In the genomic region with DNA sequence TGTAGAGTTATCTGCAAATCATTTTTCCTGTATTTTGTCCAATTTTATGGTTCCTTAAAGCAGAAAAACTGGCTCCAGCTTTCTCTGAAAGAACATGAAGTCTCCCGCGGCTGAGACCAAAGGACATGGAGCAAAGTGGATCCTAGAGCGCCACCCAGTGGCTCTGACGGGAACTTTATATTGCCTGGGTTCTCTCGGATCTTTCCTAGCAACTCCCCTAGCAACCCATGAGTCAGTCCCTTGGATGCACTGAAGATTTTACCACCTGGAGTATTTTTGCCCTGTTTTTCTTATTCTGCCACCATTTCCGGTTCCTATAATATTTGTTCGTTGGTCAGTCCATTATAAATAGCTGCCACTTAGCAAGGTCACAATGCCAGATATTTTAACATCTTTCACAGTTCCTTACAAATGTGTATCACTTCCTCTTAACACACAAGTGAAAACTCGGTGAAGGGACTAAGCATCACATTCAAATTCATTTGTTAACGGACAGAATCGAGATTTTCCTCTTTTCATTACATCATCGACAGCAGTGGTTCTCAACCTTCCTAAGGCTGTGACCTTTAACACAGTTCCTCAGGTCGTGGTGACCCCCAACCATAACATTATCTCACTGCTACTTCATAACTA, we compare ENCODE assay signal across 9 mouse cellular contexts. TPM values are rescaled to one million over a fixed set of nuclear protein-coding genes. Genes with fewer than 3 reads are reported as not detected.
DNase-seq lines count a peak whose midpoint lies in the region; ATAC-seq and TF ChIP-seq lines count a peak whose summit lies in the region.
"Had no signal": no experiment of that assay in that cellular context is flagged by ENCODE, and none has a peak within 500 bp of the region (broad histone marks: within the 10 kb centered on the region; RNA-seq: fewer than 3 reads in every experiment).

No protein-coding gene starts in this region.

- no peak overlapping the region for H3K4me3 ChIP-seq in midbrain, embryonic 10.5 days
- H3K4me3 ChIP-seq in midbrain, embryonic 15.5 days = no peak overlapping the region
- no peak overlapping the region for H3K4me3 ChIP-seq in kidney, embryonic 16.5 days (ENCODE audit: low read length)
- no peak overlapping the region for H3K4me3 ChIP-seq in liver, embryonic 13.5 days (replicated peaks)
- no peak overlapping the region for H3K4me3 ChIP-seq in neural tube, embryonic 14.5 days (ENCODE audit: low read depth, low read length)
- H3K4me3 ChIP-seq in testis, adult 2 months (ENCODE audit: control insufficient read depth, low read depth, low read length) = no peak overlapping the region
- H3K4me3 ChIP-seq: embryonic facial prominence, embryonic 13.5 days had no signal

- no peaks in the 10 kb centered on the region for H3K9me3 ChIP-seq in midbrain, embryonic 10.5 days (replicated peaks)
- H3K9me3 ChIP-seq in midbrain, embryonic 15.5 days = no peaks in the 10 kb centered on the region
- H3K9me3 ChIP-seq in kidney, embryonic 16.5 days (ENCODE audit: low read length) = no peaks in the 10 kb centered on the region
- H3K9me3 ChIP-seq in liver, embryonic 13.5 days (replicated peaks) = no peaks in the 10 kb centered on the region
- H3K9me3 ChIP-seq in neural tube, embryonic 14.5 days (ENCODE audit: control insufficient read depth, low read length) = no peaks in the 10 kb centered on the region
- H3K9me3 ChIP-seq: embryonic facial prominence, embryonic 13.5 days had no signal

- H3K36me3 ChIP-seq in midbrain, embryonic 10.5 days = peaks cover 11% of the 10 kb centered on the region
- H3K36me3 ChIP-seq in midbrain, embryonic 15.5 days (replicated peaks) = 0 out of 2 replicates have a peak, but pooled peaks cover 4% of the 10 kb centered on the region
- peaks cover 5% of the 10 kb centered on the region; the same call in 1 of the 2 replicates for H3K36me3 ChIP-seq in kidney, embryonic 16.5 days (ENCODE audit: insufficient read depth, low read length)
- H3K36me3 ChIP-seq in liver, embryonic 13.5 days = peaks cover 17% of the 10 kb centered on the region
- H3K36me3 ChIP-seq in neural tube, embryonic 14.5 days (ENCODE audit: control insufficient read depth, insufficient read depth, low read length) = peaks cover 3% of the 10 kb centered on the region
- peaks cover 1% of the 10 kb centered on the region; the same call in 1 of the 2 replicates for H3K36me3 ChIP-seq in testis, adult 2 months (ENCODE audit: control insufficient read depth, insufficient read depth, low read length)

- H3K4me1 ChIP-seq in midbrain, embryonic 10.5 days = peaks cover 8% of the 10 kb centered on the region
- H3K4me1 ChIP-seq in midbrain, embryonic 15.5 days = peaks cover 8% of the 10 kb centered on the region; the same call in 1 of the 2 replicates
- no peaks in the 10 kb centered on the region for H3K4me1 ChIP-seq in kidney, embryonic 16.5 days (ENCODE audit: insufficient read depth, low read length)
- peaks cover 30% of the 10 kb centered on the region for H3K4me1 ChIP-seq in liver, embryonic 13.5 days (replicated peaks)
- no peaks in the 10 kb centered on the region for H3K4me1 ChIP-seq in neural tube, embryonic 14.5 days (ENCODE audit: control insufficient read depth, insufficient read depth, low read length)
- H3K4me1 ChIP-seq in testis, adult 2 months (ENCODE audit: control insufficient read depth, insufficient read depth, low read length) = peaks cover 11% of the 10 kb centered on the region

- H3K27ac ChIP-seq in midbrain, embryonic 10.5 days (replicated peaks) = no peak overlapping the region
- no peak overlapping the region for H3K27ac ChIP-seq in midbrain, embryonic 15.5 days
- no peak overlapping the region for H3K27ac ChIP-seq in kidney, embryonic 16.5 days (ENCODE audit: low read length)
- H3K27ac ChIP-seq in liver, embryonic 13.5 days = no peak overlapping the region
- H3K27ac ChIP-seq in neural tube, embryonic 14.5 days (ENCODE audit: low read depth, low read length) = no peak overlapping the region
- H3K27ac ChIP-seq in testis, adult 2 months (ENCODE audit: control insufficient read depth, insufficient read depth, low read depth, low read length) = no peak overlapping the region
- H3K27ac ChIP-seq: embryonic facial prominence, embryonic 13.5 days had no signal

- 23% methylated on average over 12 of the region's 12 CpGs for WGBS in midbrain, embryonic 10.5 days
- 23% methylated on average over 12 of the region's 12 CpGs for WGBS in midbrain, embryonic 15.5 days
- 21% methylated on average over 12 of the region's 12 CpGs for WGBS in kidney, embryonic 16.5 days
- WGBS in liver, embryonic 13.5 days (ENCODE audit: insufficient replicate concordance) = 16% methylated on average over 12 of the region's 12 CpGs
- 22% methylated on average over 12 of the region's 12 CpGs for WGBS in neural tube, embryonic 14.5 days

- intact Hi-C loops in gastrocnemius, postnatal 14 days (cut with DNase I; ENCODE audit: low total_unique reads) = loop anchor here (2.0 kb wide), 1 partner anchor 117 kb away; no protein-coding TSS in a partner anchor

- peak; percentile 72 for TF ChIP-seq CTCF in testis, adult 2 months (IDR thresholded peaks at IDR 0.05; ENCODE audit: control insufficient read depth, insufficient read depth, insufficient replicate concordance, low read depth, low read length)

- H3K27me3 ChIP-seq in midbrain, embryonic 10.5 days (ENCODE audit: low read depth, poor library complexity, severe bottlenecking) = peaks cover 26% of the 10 kb centered on the region
- H3K27me3 ChIP-seq in midbrain, embryonic 15.5 days (replicated peaks) = peaks cover 6% of the 10 kb centered on the region
- peaks cover 3% of the 10 kb centered on the region; the same call in 1 of the 2 replicates for H3K27me3 ChIP-seq in kidney, embryonic 16.5 days (ENCODE audit: insufficient read depth, low read length)
- H3K27me3 ChIP-seq in liver, embryonic 13.5 days = no peaks in the 10 kb centered on the region
- peaks cover 4% of the 10 kb centered on the region; the same call in 1 of the 2 replicates for H3K27me3 ChIP-seq in neural tube, embryonic 14.5 days (ENCODE audit: control insufficient read depth, insufficient read depth, low read length)
- no peaks in the 10 kb centered on the region for H3K27me3 ChIP-seq in testis, adult 2 months (ENCODE audit: control insufficient read depth, insufficient read depth, low read length)

- H3K9ac ChIP-seq in midbrain, embryonic 15.5 days = no peak overlapping the region
- H3K9ac ChIP-seq in kidney, embryonic 16.5 days (replicated peaks; ENCODE audit: low read length) = no peak overlapping the region
- no peak overlapping the region for H3K9ac ChIP-seq in liver, embryonic 13.5 days
- no peak overlapping the region for H3K9ac ChIP-seq in neural tube, embryonic 14.5 days (replicated peaks; ENCODE audit: low read depth, low read length)
- H3K9ac ChIP-seq: embryonic facial prominence, embryonic 13.5 days had no signal

- ATAC-seq in midbrain, embryonic 15.5 days (replicated peaks) = no peak
- peak; percentile 55; the same call in 1 of the 2 replicates for ATAC-seq in kidney, embryonic 16.5 days (ENCODE audit: low FRiP score, low TSS enrichment)
- ATAC-seq in liver, embryonic 13.5 days (ENCODE audit: low read depth) = no peak
- peak; percentile 47; the same call in 1 of the 2 replicates for ATAC-seq in neural tube, embryonic 14.5 days (ENCODE audit: low read depth)

- no peak for TF ChIP-seq POLR2A in testis, adult 2 months (IDR thresholded peaks at IDR 0.05; ENCODE audit: control insufficient read depth, low read depth, low read length)

- peak; percentile 84 for DNase-seq in midbrain, embryonic 10.5 days (ENCODE audit: low spot score)
- DNase-seq in cerebellum, postnatal 36 days = peak; percentile 89 to 94
- peak; percentile 77 for DNase-seq in gastrocnemius, postnatal 14 days
- peak; percentile 69 for DNase-seq in liver, embryonic 13.5 days

- H3K4me2 ChIP-seq in midbrain, embryonic 15.5 days = no peak overlapping the region
- no peak overlapping the region for H3K4me2 ChIP-seq in kidney, embryonic 16.5 days (replicated peaks; ENCODE audit: low read depth, low read length)
- no peak overlapping the region for H3K4me2 ChIP-seq in liver, embryonic 13.5 days
- H3K4me2 ChIP-seq in neural tube, embryonic 14.5 days (ENCODE audit: low read depth, low read length) = no peak overlapping the region
- H3K4me2 ChIP-seq: embryonic facial prominence, embryonic 13.5 days had no signal

RNA-seq across cellular contexts. Expression of gene Aldh9a1, which starts 12.2 kb away (rescaled TPM):
- 42.6 and 46.5 TPM in 2 replicates for polyA plus RNA-seq in midbrain, embryonic 10.5 days (2016; fragmentation: Nextera tagmentation; extraction: Ambion mirVana)
- polyA plus RNA-seq in midbrain, embryonic 15.5 days (2015; fragmentation: Nextera tagmentation; extraction: Ambion mirVana) = 33.4 and 37.1 TPM in 2 replicates
- total RNA-seq in gastrocnemius, postnatal 14 days (2021) = 1 to 10 TPM; 3.8 to 4.8 TPM
- 62.6 and 63.4 TPM in 2 replicates for polyA plus RNA-seq in kidney, embryonic 16.5 days (2015; fragmentation: Nextera tagmentation; extraction: Ambion mirVana)
- 85.4 and 92.0 TPM in 2 replicates for polyA plus RNA-seq in liver, embryonic 13.5 days (2015; fragmentation: Nextera tagmentation; extraction: Ambion mirVana)
- 29.2 and 34.8 TPM in 2 replicates for polyA plus RNA-seq in neural tube, embryonic 14.5 days (2014; fragmentation: Nextera tagmentation; extraction: Ambion mirVana)
- polyA plus RNA-seq in testis, adult 2 months (2012; rRNA removed) = 30.8 and 33.6 TPM in 2 replicates

RNA-seq across cellular contexts. Expression of gene Tmco1, which starts 29.4 kb away (rescaled TPM):
- polyA plus RNA-seq in midbrain, embryonic 10.5 days (2016; fragmentation: Nextera tagmentation; extraction: Ambion mirVana) = 85.4 and 87.1 TPM in 2 replicates
- polyA plus RNA-seq in midbrain, embryonic 15.5 days (2015; fragmentation: Nextera tagmentation; extraction: Ambion mirVana) = 65.2 and 70.6 TPM in 2 replicates
- 10 to 100 TPM; 36.8 to 39.3 TPM for total RNA-seq in gastrocnemius, postnatal 14 days (2021)
- polyA plus RNA-seq in kidney, embryonic 16.5 days (2015; fragmentation: Nextera tagmentation; extraction: Ambion mirVana) = 117 and 125 TPM in 2 replicates
- polyA plus RNA-seq in liver, embryonic 13.5 days (2015; fragmentation: Nextera tagmentation; extraction: Ambion mirVana) = 69.9 and 84.5 TPM in 2 replicates
- polyA plus RNA-seq in neural tube, embryonic 14.5 days (2014; fragmentation: Nextera tagmentation; extraction: Ambion mirVana) = 74.0 and 77.1 TPM in 2 replicates
- polyA plus RNA-seq in testis, adult 2 months (2012; rRNA removed) = 27.7 and 34.0 TPM in 2 replicates

RNA-seq across cellular contexts. Expression of gene Uck2, which starts 52.5 kb away (rescaled TPM):
- polyA plus RNA-seq in midbrain, embryonic 10.5 days (2016; fragmentation: Nextera tagmentation; extraction: Ambion mirVana) = 101 and 109 TPM in 2 replicates
- 50.1 and 50.9 TPM in 2 replicates for polyA plus RNA-seq in midbrain, embryonic 15.5 days (2015; fragmentation: Nextera tagmentation; extraction: Ambion mirVana)
- 10 to 100 TPM; 18.4 to 29.1 TPM for total RNA-seq in gastrocnemius, postnatal 14 days (2021)
- 67.7 and 72.3 TPM in 2 replicates for polyA plus RNA-seq in kidney, embryonic 16.5 days (2015; fragmentation: Nextera tagmentation; extraction: Ambion mirVana)
- polyA plus RNA-seq in liver, embryonic 13.5 days (2015; fragmentation: Nextera tagmentation; extraction: Ambion mirVana) = 67.1 and 82.5 TPM in 2 replicates
- polyA plus RNA-seq in neural tube, embryonic 14.5 days (2014; fragmentation: Nextera tagmentation; extraction: Ambion mirVana) = 47.7 and 48.2 TPM in 2 replicates
- 160 and 161 TPM in 2 replicates for polyA plus RNA-seq in testis, adult 2 months (2012; rRNA removed)

RNA-seq across cellular contexts. Expression of gene Mgst3, which starts 56.1 kb away (rescaled TPM):
- 63.5 and 66.2 TPM in 2 replicates for polyA plus RNA-seq in midbrain, embryonic 10.5 days (2016; fragmentation: Nextera tagmentation; extraction: Ambion mirVana)
- 138 and 142 TPM in 2 replicates for polyA plus RNA-seq in midbrain, embryonic 15.5 days (2015; fragmentation: Nextera tagmentation; extraction: Ambion mirVana)
- total RNA-seq in gastrocnemius, postnatal 14 days (2021) = 10 to 100 TPM; 32.1 to 43.9 TPM
- 58.0 and 58.2 TPM in 2 replicates for polyA plus RNA-seq in kidney, embryonic 16.5 days (2015; fragmentation: Nextera tagmentation; extraction: Ambion mirVana)
- polyA plus RNA-seq in liver, embryonic 13.5 days (2015; fragmentation: Nextera tagmentation; extraction: Ambion mirVana) = 337 and 409 TPM in 2 replicates
- polyA plus RNA-seq in neural tube, embryonic 14.5 days (2014; fragmentation: Nextera tagmentation; extraction: Ambion mirVana) = 188 and 226 TPM in 2 replicates
- polyA plus RNA-seq in testis, adult 2 months (2012; rRNA removed) = 16.5 and 18.9 TPM in 2 replicates

Comparison
In these comparisons a context has a peak if more than half of its experiments do, and no peak if none do; other contexts are left out.
1. ATAC-seq: peak in kidney, embryonic 16.5 days (single experiment) and neural tube, embryonic 14.5 days (single experiment); none in midbrain, embryonic 15.5 days (single experiment) and liver, embryonic 13.5 days (single experiment).
2. Peak in every context shown above with its lines, with median percentiles within 50 percentile points of each other: DNase-seq.